Mouse (Mus musculus): ENCODE results near the gene Ttc19.

DNA sequence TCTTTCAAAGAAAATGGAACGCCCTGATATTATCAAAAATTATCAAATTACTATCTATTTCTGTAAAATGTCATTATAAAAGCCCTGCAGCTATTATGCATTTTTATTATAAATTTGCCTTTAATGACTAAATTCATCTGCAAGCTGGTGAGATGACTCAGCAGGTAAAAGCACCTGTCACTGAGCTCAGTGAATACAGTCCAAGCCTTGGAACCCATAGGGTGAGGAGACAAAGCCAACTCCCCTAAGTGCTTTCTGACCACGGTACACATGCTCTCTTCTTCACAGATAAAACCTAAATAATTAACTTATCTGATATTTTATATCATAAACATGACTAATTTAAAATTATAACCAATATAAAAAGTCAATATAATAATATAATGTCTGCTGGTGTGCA lies 90.5 kb downstream of the Ttc19 start:
- TF ChIP-seq CTCF (IDR thresholded peaks at IDR 0.05) (no peak), EP300 (IDR thresholded peaks at IDR 0.05) (no peak)

Measured in lung, postnatal 0 days (tissue).